Mouse (Mus musculus) embryonic facial prominence, embryonic 14.5 days (tissue): ENCODE measurements around the gene Wscd2. TPM values are rescaled to one million over a fixed set of nuclear protein-coding genes. Genes with fewer than 3 reads are reported as not detected.
A peak's percentile ranks its signal among the peaks of the same experiment; 100 is the strongest.

Experiments used
- ATAC-seq: fragments of 200-750 bp; cut with Nextera tagmentation; 2 replicates; pipeline ENCODE4 v1.8.0; 2017; ENCODE audit warnings: low read depth, moderate number of reproducible peaks, moderate TSS enrichment
- DNase-seq: peaks from one replicate; pipeline ENCODE4 v3.0.0-alpha.2; 2015; ENCODE audit warnings: low spot score
- H3K27ac ChIP-seq: fragments of 300-500 bp; sonication (generic); replicated peaks from 2 replicates; pipeline ENCODE4 v1.5.1; 2014; ENCODE audit warnings: low read depth, mild to moderate bottlenecking, low read length, moderate library complexity
- H3K27me3 ChIP-seq: fragments of 300-500 bp; sonication (generic); replicated peaks from 2 replicates; pipeline ENCODE4 v1.6.1; 2014; ENCODE audit warnings: low read length; ENCODE audit not compliant: control insufficient read depth, insufficient read depth
- H3K36me3 ChIP-seq: fragments of 300-500 bp; sonication (generic); 2 replicates; pipeline ENCODE4 v1.6.1; 2014; ENCODE audit warnings: low read length, mixed read lengths; ENCODE audit not compliant: control insufficient read depth, insufficient read depth
- H3K4me1 ChIP-seq: fragments of 300-500 bp; sonication (generic); 2 replicates; pipeline ENCODE4 v1.6.1; 2014; ENCODE audit warnings: antibody characterized with exemption, low read length; ENCODE audit not compliant: control insufficient read depth, insufficient read depth
- H3K4me2 ChIP-seq: fragments of 300-500 bp; sonication (generic); 2 replicates; pipeline ENCODE4 v1.6.1; 2014; ENCODE audit warnings: low read depth, mild to moderate bottlenecking, low read length, moderate library complexity, mixed read lengths
- H3K4me3 ChIP-seq: fragments of 300-500 bp; sonication (generic); 2 replicates; pipeline ENCODE4 v1.5.1; 2014; ENCODE audit warnings: low read depth, mild to moderate bottlenecking, low read length
- H3K9ac ChIP-seq: fragments of 300-500 bp; sonication (generic); 2 replicates; pipeline ENCODE4 v1.6.1; 2014; ENCODE audit warnings: low read depth, mild to moderate bottlenecking, low read length, moderate library complexity, mixed read lengths
- H3K9me3 ChIP-seq: fragments of 300-500 bp; sonication (generic); 2 replicates; pipeline ENCODE4 v1.6.1; 2016; ENCODE audit warnings: low read length; ENCODE audit not compliant: control insufficient read depth
- WGBS: fragments of 180-500 bp; shearing (Covaris S2); extraction: QIAGEN DNeasy Blood & Tissue Kit; methylation state at CpG from one replicate; pipeline ENCODE4 v1.1.7; 2014; 5-methylcytosine and 5-hydroxymethylcytosine counted together
- polyA plus RNA-seq: library from polyadenylated mRNA; unstranded; fragments of >200 nt; fragmentation: Nextera tagmentation; extraction: Ambion mirVana; gene quantifications from 2 replicates; pipeline ENCODE4 v1.2.1, GENCODE M21; 2014

Wscd2 gene
- polyA plus RNA-seq, 1 experiment from 2014 or later: 6.4 TPM

DNA sequence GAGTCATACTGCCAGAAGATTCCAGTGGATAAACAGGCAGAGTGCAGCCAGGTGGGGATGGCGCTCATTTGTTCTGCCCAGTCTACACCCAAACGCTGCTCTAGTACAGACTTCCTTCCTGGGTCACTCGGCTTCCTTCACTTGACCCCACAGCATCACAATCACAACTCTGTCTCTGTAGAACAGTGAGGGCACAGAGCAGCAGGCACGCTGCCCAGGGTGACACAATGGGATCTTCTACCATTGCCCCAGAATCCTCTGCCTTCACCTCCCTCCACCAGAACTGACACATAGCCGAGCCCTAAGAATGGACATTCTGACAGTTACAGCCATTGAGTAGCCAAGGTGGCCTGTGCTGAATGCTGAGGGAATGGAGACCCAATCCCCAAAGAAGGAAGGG lies 20.3 kb upstream of the Wscd2 start:
- no peaks in the 10 kb centered on the region; the same call in 1 of the 2 replicates for H3K27me3 ChIP-seq
- 79% methylated on average over 5 of the region's 5 CpGs for WGBS
- no peak for ATAC-seq
- no peak overlapping the region for H3K9ac ChIP-seq
- no peak overlapping the region for H3K4me3 ChIP-seq
- no peaks in the 10 kb centered on the region for H3K9me3 ChIP-seq
- peak overlapping the region; percentile 67 for H3K27ac ChIP-seq
- DNase-seq: no peak
- H3K36me3 ChIP-seq: no peaks in the 10 kb centered on the region
- peaks cover 29% of the 10 kb centered on the region for H3K4me1 ChIP-seq
- 0 out of 2 replicates have a peak overlapping the region, but pooled peaks have one; percentile 13 for H3K4me2 ChIP-seq

DNA sequence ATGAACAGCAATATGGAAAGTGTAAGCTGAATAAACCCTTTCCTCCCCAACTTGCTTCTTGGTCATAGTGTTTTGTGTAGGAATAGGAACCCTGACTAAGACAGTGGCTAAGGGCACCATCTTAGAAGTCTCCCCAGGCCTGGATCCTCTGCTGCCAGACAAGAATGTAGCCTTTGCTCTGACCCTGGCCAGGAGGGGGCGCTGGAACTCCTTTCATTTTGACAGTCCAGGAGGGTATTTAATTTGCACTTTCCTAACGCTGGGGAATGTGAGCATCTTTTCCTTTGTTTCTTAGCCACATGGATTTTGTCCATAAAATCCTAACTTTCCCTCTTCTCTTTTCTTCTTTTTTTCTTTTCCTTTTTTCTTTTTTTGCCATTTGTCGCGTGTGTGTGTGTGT lies 18.7 kb upstream of the Wscd2 start:
- Histone ChIP-seq H3K36me3 (no peaks in the 10 kb centered on the region), H3K27me3 (no peaks in the 10 kb centered on the region; the same call in 1 of the 2 replicates), H3K9me3 (no peaks in the 10 kb centered on the region), H3K27ac (no peak overlapping the region), H3K4me2 (no peak overlapping the region), H3K4me3 (no peak overlapping the region), H3K4me1 (peaks cover 31% of the 10 kb centered on the region), H3K9ac (no peak overlapping the region)
- 42% methylated on average over 4 of the region's 4 CpGs for WGBS
- ATAC-seq (no peak), DNase-seq (no peak)

DNA sequence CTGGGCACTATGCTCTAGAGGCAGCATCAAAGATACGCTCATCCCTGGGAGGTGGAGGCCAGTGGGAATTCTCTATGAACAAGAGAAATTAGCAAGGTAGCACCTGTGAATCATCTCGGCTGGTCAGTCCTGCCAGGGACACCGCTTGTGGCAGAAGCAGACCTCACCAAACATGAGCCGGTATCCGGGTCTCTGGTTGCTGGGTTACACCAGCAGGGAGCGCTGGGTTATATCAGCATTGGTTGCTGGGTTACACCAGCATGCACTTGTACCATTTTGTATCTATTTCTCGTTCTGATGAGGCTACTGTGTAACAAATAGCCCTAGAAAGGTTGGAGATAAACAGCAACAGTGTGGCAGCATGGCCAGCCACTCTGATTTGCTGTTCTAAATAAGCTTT lies 17.8 kb upstream of the Wscd2 start:
- Histone ChIP-seq H3K27ac (no peak overlapping the region), H3K9me3 (no peaks in the 10 kb centered on the region), H3K4me1 (peaks cover 34% of the 10 kb centered on the region), H3K4me3 (no peak overlapping the region), H3K27me3 (no peaks in the 10 kb centered on the region), H3K9ac (no peak overlapping the region), H3K4me2 (no peak overlapping the region), H3K36me3 (no peaks in the 10 kb centered on the region)
- 62% methylated on average over 7 of the region's 7 CpGs for WGBS
- no peak for DNase-seq
- ATAC-seq: no peak

DNA sequence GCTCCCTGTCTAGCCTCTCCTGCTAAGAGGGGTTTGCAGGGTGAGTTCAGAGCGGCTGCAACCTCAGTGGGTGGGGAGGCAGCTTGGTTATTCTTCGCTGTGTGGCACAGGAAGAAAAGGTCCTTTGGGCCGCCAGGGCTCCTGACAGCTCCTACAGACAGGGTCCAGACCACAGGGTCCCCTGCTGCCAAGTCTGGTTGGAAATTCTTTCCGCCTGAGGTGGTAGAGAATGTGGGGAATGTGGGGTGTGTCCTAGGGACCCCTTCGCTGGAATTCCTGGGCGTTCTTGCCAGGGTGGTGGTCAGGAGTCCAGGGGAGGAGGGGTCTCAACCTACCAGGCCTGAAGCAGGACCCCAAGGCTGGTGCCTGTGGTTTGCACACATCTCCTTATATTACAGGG lies 13.3 kb upstream of the Wscd2 start:
- Histone ChIP-seq H3K4me3 (no peak overlapping the region), H3K27ac (peak overlapping the region; percentile 59), H3K9ac (peak overlapping the region; percentile 27; the same call in 1 of the 2 replicates), H3K27me3 (no peaks in the 10 kb centered on the region), H3K9me3 (no peaks in the 10 kb centered on the region), H3K4me1 (peaks cover 12% of the 10 kb centered on the region), H3K4me2 (no peak overlapping the region; the same call in 1 of the 2 replicates), H3K36me3 (no peaks in the 10 kb centered on the region)
- ATAC-seq (peak; percentile 67; the same call in 1 of the 2 replicates), DNase-seq (peak; percentile 59)
- 16% methylated on average over 6 of the region's 6 CpGs for WGBS

DNA sequence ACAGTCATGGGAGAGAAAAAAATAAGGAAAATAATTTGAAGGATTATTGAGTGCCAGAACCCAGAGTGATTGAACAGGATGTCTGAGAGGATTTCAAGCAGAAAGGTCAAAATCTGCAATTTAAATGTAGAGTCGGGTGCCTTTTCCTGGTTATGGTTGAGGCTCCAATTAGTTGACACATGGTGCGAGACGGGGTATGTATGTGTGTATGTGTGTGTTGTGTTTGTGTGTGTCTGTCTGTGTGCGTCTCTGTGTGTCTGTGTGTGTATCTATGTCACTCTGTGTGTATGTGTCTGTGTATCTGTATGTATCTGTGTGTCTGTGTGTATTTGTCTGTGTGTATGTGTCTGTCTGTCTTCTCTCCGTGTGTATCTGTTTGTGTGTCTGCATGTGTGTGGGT lies 11.1 kb upstream of the Wscd2 start:
- H3K4me1 ChIP-seq: peaks cover 12% of the 10 kb centered on the region
- 69% methylated on average over 5 of the region's 5 CpGs for WGBS

DNA sequence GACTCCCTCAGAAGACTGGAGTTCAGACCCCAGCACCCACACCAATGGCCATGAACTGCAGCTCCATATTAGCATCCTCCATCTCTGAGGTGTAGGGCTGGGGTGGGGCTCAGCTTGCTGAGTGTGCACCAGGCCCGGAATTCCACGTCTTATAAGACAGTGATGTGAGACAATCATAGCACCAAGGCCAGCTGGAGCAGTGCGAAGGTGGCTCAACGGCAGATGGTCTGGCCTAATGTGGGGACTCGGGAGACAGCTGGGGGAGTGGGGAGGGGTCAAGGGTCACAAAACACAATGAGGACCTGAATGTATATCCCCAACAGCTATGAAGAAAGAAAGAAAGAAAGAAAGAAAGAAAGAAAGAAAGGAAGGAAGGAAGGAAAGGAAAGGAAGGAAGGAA lies 9.7 kb upstream of the Wscd2 start:
- H3K27me3 ChIP-seq: no peaks in the 10 kb centered on the region
- no peak overlapping the region for H3K9ac ChIP-seq
- peaks cover 12% of the 10 kb centered on the region for H3K4me1 ChIP-seq
- no peak overlapping the region for H3K27ac ChIP-seq
- H3K4me3 ChIP-seq: no peak overlapping the region
- H3K9me3 ChIP-seq: no peaks in the 10 kb centered on the region
- DNase-seq (no peak), ATAC-seq (no peak)
- H3K36me3 ChIP-seq: no peaks in the 10 kb centered on the region
- no peak overlapping the region for H3K4me2 ChIP-seq
- WGBS: 59% methylated on average over 5 of the region's 5 CpGs

More for the DNA sequence above, 11.1 kb upstream of the Wscd2 start:
- Histone ChIP-seq H3K4me3 (no peak overlapping the region), H3K27me3 (no peaks in the 10 kb centered on the region), H3K9ac (no peak overlapping the region), H3K4me2 (no peak overlapping the region), H3K36me3 (no peaks in the 10 kb centered on the region), H3K9me3 (no peaks in the 10 kb centered on the region), H3K27ac (no peak overlapping the region)
- no peak for ATAC-seq
- no peak for DNase-seq

DNA sequence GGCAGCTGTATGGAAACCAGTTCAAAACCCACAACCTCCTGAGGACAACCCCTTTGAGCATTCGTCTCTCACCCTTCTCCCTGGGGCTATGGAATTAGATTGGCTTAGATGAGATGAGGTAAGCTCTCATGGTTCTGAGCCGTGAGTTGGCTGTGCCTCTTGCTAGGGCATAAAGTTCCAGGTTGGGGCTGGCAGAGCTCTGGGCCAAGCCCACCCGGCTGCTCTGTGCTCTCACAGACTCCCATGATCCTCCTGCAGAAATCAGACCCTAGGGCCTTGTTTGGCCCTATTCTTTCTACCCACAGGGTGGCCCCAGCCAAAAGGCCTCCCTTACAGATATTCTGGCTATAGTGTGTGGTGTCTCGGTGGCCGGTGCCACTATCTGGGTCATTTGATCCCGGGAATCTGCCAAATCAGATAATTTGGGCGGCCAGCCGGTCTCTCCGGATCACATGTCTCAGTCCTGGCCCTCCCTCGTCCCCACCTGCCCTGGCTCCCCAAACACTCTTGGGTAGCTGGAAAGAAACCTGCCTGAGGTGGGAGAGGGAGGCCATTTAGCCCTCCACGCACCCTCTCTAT lies 4.5 kb upstream of the Wscd2 start:
- H3K36me3 ChIP-seq: no peaks in the 10 kb centered on the region
- no peak overlapping the region for H3K4me3 ChIP-seq
- H3K4me1 ChIP-seq: no peaks in the 10 kb centered on the region
- H3K27ac ChIP-seq: no peak overlapping the region
- no peaks in the 10 kb centered on the region for H3K9me3 ChIP-seq
- 69% methylated on average over 11 of the region's 11 CpGs for WGBS
- ATAC-seq (no peak), DNase-seq (no peak)
- no peak overlapping the region for H3K4me2 ChIP-seq
- H3K27me3 ChIP-seq: 0 out of 2 replicates have a peak, but pooled peaks cover 3% of the 10 kb centered on the region
- no peak overlapping the region for H3K9ac ChIP-seq

DNA sequence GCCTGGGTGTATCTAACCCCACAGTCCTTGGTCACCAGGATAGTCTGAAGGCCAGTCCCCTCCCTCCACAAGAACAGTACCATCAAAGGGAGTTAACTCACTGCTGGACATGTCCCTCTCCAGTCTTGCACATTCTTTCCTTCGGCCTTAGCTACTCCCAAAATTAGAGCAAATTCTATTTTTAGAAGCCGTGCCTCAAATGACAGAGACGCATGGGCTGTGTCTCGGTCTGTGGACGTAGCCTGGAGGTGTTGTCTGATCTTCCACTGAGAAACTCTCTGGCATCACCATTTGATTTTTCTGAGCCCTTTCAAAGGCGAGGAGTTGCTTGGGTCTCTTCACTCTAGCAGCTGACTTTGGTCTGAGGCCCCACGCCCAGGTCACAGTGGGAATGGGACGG lies 2.3 kb upstream of the Wscd2 start:
- Histone ChIP-seq H3K9me3 (no peaks in the 10 kb centered on the region), H3K27ac (no peak overlapping the region), H3K4me3 (no peak overlapping the region), H3K36me3 (no peaks in the 10 kb centered on the region), H3K9ac (no peak overlapping the region), H3K27me3 (peaks cover 6% of the 10 kb centered on the region; the same call in 1 of the 2 replicates), H3K4me2 (no peak overlapping the region), H3K4me1 (peaks cover 11% of the 10 kb centered on the region; the same call in 1 of the 2 replicates)
- ATAC-seq (no peak), DNase-seq (no peak)
- 47% methylated on average over 8 of the region's 8 CpGs for WGBS

DNA sequence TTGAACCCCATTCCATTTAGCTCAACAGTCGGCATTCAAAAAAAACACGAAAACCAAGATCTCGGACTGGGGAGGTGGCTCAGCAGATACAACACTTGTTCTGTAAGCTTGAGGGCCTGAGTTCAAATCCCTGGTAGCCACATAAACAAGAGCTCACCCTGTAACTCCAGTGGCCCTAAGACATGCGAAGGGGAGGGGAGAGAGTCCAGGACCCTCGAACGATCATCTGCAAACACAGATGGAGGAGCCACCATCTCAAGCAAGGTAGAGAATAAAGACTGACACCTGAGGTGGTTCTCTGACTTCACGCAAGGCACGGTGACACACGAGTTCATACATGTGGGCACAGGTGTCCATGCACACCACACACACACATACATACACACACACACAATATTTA lies 516 bp upstream of the Wscd2 start:
- Histone ChIP-seq H3K4me2 (no peak overlapping the region), H3K9ac (no peak overlapping the region), H3K36me3 (no peaks in the 10 kb centered on the region), H3K4me1 (peaks cover 16% of the 10 kb centered on the region; the same call in 1 of the 2 replicates), H3K27me3 (peaks cover 6% of the 10 kb centered on the region; the same call in 1 of the 2 replicates), H3K4me3 (no peak overlapping the region), H3K9me3 (no peaks in the 10 kb centered on the region), H3K27ac (no peak overlapping the region)
- no peak for DNase-seq
- 92% methylated on average over 8 of the region's 9 CpGs for WGBS
- ATAC-seq: no peak
